Mouse (Mus musculus) liver, adult 2 months (tissue): ENCODE measurements around the gene Cuedc2.

Experiments
- CTCF ChIP-seq: fragments of 200-500 bp; IDR thresholded peaks from 2 replicates; pipeline ENCODE4 v1.5.1; 2011; ENCODE audit warnings: low read depth, low read length, control low read depth
- POLR2A ChIP-seq: fragments of 200-500 bp; IDR thresholded peaks from 2 replicates; pipeline ENCODE4 v1.6.1; 2011; ENCODE audit warnings: low read length, control low read depth; ENCODE audit not compliant: insufficient read depth; ENCODE audit errors: extremely low read depth

DNA sequence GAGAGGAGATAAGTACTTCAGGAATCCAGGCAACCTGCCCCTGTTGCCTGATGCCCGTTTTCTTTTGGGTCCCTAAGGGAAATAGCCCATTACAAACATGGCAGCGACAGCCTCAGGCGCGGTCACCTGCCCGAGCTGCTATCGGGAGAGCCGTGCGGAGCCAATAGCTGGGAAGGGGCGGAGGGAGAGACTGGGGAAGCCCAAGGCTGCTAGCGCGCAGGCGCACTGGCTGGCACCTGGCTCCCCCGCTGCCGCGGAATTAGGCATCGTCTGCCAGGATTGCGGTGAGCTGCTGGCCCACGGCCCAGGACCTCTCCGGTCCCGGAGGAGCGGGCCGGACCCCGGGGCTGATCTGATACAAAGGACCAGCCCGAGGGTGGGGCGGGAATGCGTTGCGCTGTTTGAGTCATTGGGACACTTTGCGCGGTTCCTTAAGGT is 18.2 kb upstream of the Cuedc2 start:
- no peak for TF ChIP-seq CTCF
- TF ChIP-seq POLR2A, result 0 out of 2 replicates have a peak, but pooled peaks have one; percentile 24
